Comparison of ENCODE assay signal across 14 mouse cellular contexts in the genomic region with DNA sequence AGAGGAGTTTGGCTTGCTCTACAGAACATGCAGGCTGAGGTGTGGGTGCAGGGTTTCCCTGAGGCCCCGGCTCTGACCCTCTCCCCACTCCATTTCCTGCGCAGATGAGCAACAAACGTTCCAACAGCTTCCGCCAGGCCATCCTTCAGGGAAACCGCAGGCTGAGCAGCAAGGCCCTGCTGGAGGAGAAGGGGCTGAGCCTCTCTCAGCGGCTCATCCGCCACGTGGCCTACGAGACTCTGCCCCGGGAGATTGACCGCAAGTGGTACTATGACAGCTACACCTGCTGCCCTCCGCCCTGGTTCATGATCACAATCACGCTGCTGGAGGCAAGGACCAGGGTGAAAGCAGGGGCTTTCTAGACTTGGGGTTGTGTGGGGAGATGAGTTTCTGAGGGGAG. TPM values are rescaled to one million over a fixed set of nuclear protein-coding genes. Genes with fewer than 3 reads are reported as not detected.
A peak's percentile ranks its signal among the peaks of the same experiment; 100 is the strongest.
DNase-seq lines count a peak whose midpoint lies in the region; ATAC-seq and TF ChIP-seq lines count a peak whose summit lies in the region.
"Had no signal": no experiment of that assay in that cellular context is flagged by ENCODE, and none has a peak within 500 bp of the region (broad histone marks: within the 10 kb centered on the region; RNA-seq: fewer than 3 reads in every experiment).

No protein-coding gene starts in this region.

- peak; percentile 22; the same call in 1 of the 2 replicates for ATAC-seq in hindbrain, embryonic 11.5 days (ENCODE audit: low FRiP score)
- ATAC-seq in hindbrain, embryonic 14.5 days (ENCODE audit: low FRiP score) = no peak
- no peak for ATAC-seq in liver, embryonic 11.5 days (replicated peaks; ENCODE audit: low FRiP score)
- no peak for ATAC-seq in frontal cortex, adult (ENCODE audit: low TSS enrichment)

- no peak overlapping the region for H3K4me2 ChIP-seq in hindbrain, embryonic 11.5 days (replicated peaks; ENCODE audit: low read depth, low read length)
- no peak overlapping the region for H3K4me2 ChIP-seq in hindbrain, embryonic 14.5 days (replicated peaks)
- H3K4me2 ChIP-seq in liver, embryonic 11.5 days = no peak overlapping the region
- H3K4me2 ChIP-seq: heart, embryonic 11.5 days had no signal

- no peak overlapping the region for H3K9ac ChIP-seq in hindbrain, embryonic 11.5 days (ENCODE audit: low read depth, low read length)
- no peak overlapping the region for H3K9ac ChIP-seq in hindbrain, embryonic 14.5 days
- H3K9ac ChIP-seq in ES-E14 (ENCODE audit: insufficient read depth, low read depth, low read length, poor library complexity, severe bottlenecking) = peak overlapping the region; percentile 48
- no peak overlapping the region for H3K9ac ChIP-seq in liver, embryonic 11.5 days (ENCODE audit: low read depth, low read length)

- H3K9me3 ChIP-seq in hindbrain, embryonic 11.5 days (ENCODE audit: control insufficient read depth, low read length) = no peaks in the 10 kb centered on the region
- H3K9me3 ChIP-seq in hindbrain, embryonic 14.5 days (ENCODE audit: control insufficient read depth, low read length) = no peaks in the 10 kb centered on the region
- H3K9me3 ChIP-seq in ES-E14 (ENCODE audit: control insufficient read depth, insufficient read depth, low read depth, low read length) = no peaks in the 10 kb centered on the region
- H3K9me3 ChIP-seq in liver, embryonic 11.5 days (ENCODE audit: control insufficient read depth, low read length) = no peaks in the 10 kb centered on the region

- 50% methylated on average over 13 of the region's 13 CpGs for WGBS in hindbrain, embryonic 11.5 days
- WGBS in hindbrain, embryonic 14.5 days = 29% methylated on average over 13 of the region's 13 CpGs
- WGBS in liver, embryonic 11.5 days = 42% methylated on average over 13 of the region's 13 CpGs

- H3K36me3 ChIP-seq in hindbrain, embryonic 11.5 days (ENCODE audit: control insufficient read depth, insufficient read depth, low read length) = no peaks in the 10 kb centered on the region
- no peaks in the 10 kb centered on the region for H3K36me3 ChIP-seq in hindbrain, embryonic 14.5 days (replicated peaks; ENCODE audit: control insufficient read depth, insufficient read depth)
- no peaks in the 10 kb centered on the region for H3K36me3 ChIP-seq in ES-E14 (ENCODE audit: control insufficient read depth, insufficient read depth, low read length, poor library complexity, severe bottlenecking)
- H3K36me3 ChIP-seq in liver, embryonic 11.5 days (ENCODE audit: control insufficient read depth, insufficient read depth, low read length) = no peaks in the 10 kb centered on the region

- DNase-seq in hindbrain, embryonic 11.5 days (ENCODE audit: low spot score) = no peak
- no peak for DNase-seq in hindbrain, embryonic 14.5 days (ENCODE audit: low spot score)
- DNase-seq in ES-E14 (ENCODE audit: low read depth, low spot score) = no peak
- DNase-seq in liver, embryonic 11.5 days (ENCODE audit: low spot score) = peak; percentile 37
- DNase-seq in thymus, postnatal 10 days (ENCODE audit: low spot score in 2 of 2) = peak; percentile 52 to 60
- DNase-seq in adrenal gland, postnatal 36 days = no peak
- no peak for DNase-seq in yolk sac, embryonic 10.5 days (ENCODE audit: low spot score)
- DNase-seq: cerebellum, postnatal 25 days; gastrocnemius, adult 2 months; kidney, adult 18-20 months; layer of hippocampus, adult 9-11 months had no signal

- H3K27me3 ChIP-seq in hindbrain, embryonic 11.5 days (ENCODE audit: control insufficient read depth, insufficient read depth, low read length) = no peaks in the 10 kb centered on the region
- H3K27me3 ChIP-seq in hindbrain, embryonic 14.5 days (ENCODE audit: control insufficient read depth, insufficient read depth, low read length) = no peaks in the 10 kb centered on the region
- no peaks in the 10 kb centered on the region for H3K27me3 ChIP-seq in liver, embryonic 11.5 days (replicated peaks; ENCODE audit: control insufficient read depth, insufficient read depth, low read length)

- no peak overlapping the region for H3K27ac ChIP-seq in hindbrain, embryonic 11.5 days (ENCODE audit: low read depth, low read length)
- H3K27ac ChIP-seq in hindbrain, embryonic 14.5 days = no peak overlapping the region
- no peak overlapping the region; the same call in 1 of the 2 replicates for H3K27ac ChIP-seq in ES-E14 (ENCODE audit: insufficient read depth, low read depth, low read length, poor library complexity, severe bottlenecking)
- H3K27ac ChIP-seq in liver, embryonic 11.5 days (ENCODE audit: low read depth, low read length) = no peak overlapping the region
- H3K27ac ChIP-seq: gastrocnemius, adult 2 months had no signal

- in situ Hi-C loops in ES-E14 (cut with MboI; ENCODE audit: low sequenced_read_pairs in 2 of 2, unreplicated experiment in 2 of 2) = no loop called here

- no peak overlapping the region for H3K4me3 ChIP-seq in hindbrain, embryonic 11.5 days (ENCODE audit: low read depth, low read length)
- no peak overlapping the region for H3K4me3 ChIP-seq in hindbrain, embryonic 14.5 days (replicated peaks; ENCODE audit: low read length)
- peak overlapping the region; percentile 17 to 32; a peak in 2 of 4 replicates for H3K4me3 ChIP-seq in ES-E14 (ENCODE audit: insufficient read depth in 1 of 2, low read depth in 1 of 2, low read length in 2 of 2, poor library complexity in 1 of 2, severe bottlenecking in 1 of 2)
- H3K4me3 ChIP-seq in liver, embryonic 11.5 days (ENCODE audit: low read depth, low read length) = no peak overlapping the region
- H3K4me3 ChIP-seq: erythroblast, embryonic 14.5 days; gastrocnemius, adult 2 months had no signal

- 0 out of 2 replicates have a peak, but pooled peaks cover 3% of the 10 kb centered on the region for H3K4me1 ChIP-seq in hindbrain, embryonic 11.5 days (replicated peaks; ENCODE audit: control insufficient read depth, insufficient read depth, low read length)
- H3K4me1 ChIP-seq in hindbrain, embryonic 14.5 days (replicated peaks; ENCODE audit: control insufficient read depth, insufficient read depth, low read length) = 0 out of 2 replicates have a peak, but pooled peaks cover 3% of the 10 kb centered on the region
- H3K4me1 ChIP-seq in ES-E14 (ENCODE audit: control insufficient read depth in 2 of 2, insufficient read depth in 2 of 2, low read length in 2 of 2, poor library complexity in 1 of 2) = peaks cover 0 to 10% of the 10 kb centered on the region in 2 experiments; a peak in 2 of 4 replicates
- H3K4me1 ChIP-seq in liver, embryonic 11.5 days (replicated peaks; ENCODE audit: control insufficient read depth, insufficient read depth, low read length) = no peaks in the 10 kb centered on the region

TF ChIP-seq in ES-E14, 5 proteins besides CTCF, POLR2A, EP300 and RAD21:
- TF ChIP-seq ZNF384 (IDR thresholded peaks at IDR 0.05; ENCODE audit: low read depth, low read length) = no peak

RNA-seq across cellular contexts. Expression of gene Rhbdl3, which starts 22.5 kb away (rescaled TPM):
- polyA plus RNA-seq in hindbrain, embryonic 11.5 days (2014; fragmentation: Nextera tagmentation; extraction: Ambion mirVana) = 13.4 and 16.4 TPM in 2 replicates
- 4.6 and 5.4 TPM in 2 replicates for polyA plus RNA-seq in hindbrain, embryonic 14.5 days (2014; fragmentation: Nextera tagmentation; extraction: Ambion mirVana)
- total RNA-seq in ES-E14 (2012; rRNA removed) = 1.3 and 2.0 TPM in 2 replicates
- polyA plus RNA-seq in liver, embryonic 11.5 days (2014; fragmentation: Nextera tagmentation; extraction: Ambion mirVana) = 0.29 and 0.60 TPM in 2 replicates
- 1 to 10 TPM; 3.0 to 3.3 TPM for total RNA-seq in adrenal gland, postnatal 36 days (2021)
- polyA plus RNA-seq: erythroblast, embryonic 14.5 days had no signal

RNA-seq across cellular contexts. Expression of gene 5730455P16Rik, which starts 54.6 kb away (rescaled TPM):
- 24.9 and 25.2 TPM in 2 replicates for polyA plus RNA-seq in hindbrain, embryonic 11.5 days (2014; fragmentation: Nextera tagmentation; extraction: Ambion mirVana)
- polyA plus RNA-seq in hindbrain, embryonic 14.5 days (2014; fragmentation: Nextera tagmentation; extraction: Ambion mirVana) = 37.6 and 40.4 TPM in 2 replicates
- total RNA-seq in ES-E14 (2012; rRNA removed) = 11.5 and 15.1 TPM in 2 replicates
- 15.9 and 16.1 TPM in 2 replicates for polyA plus RNA-seq in liver, embryonic 11.5 days (2014; fragmentation: Nextera tagmentation; extraction: Ambion mirVana)
- 10 to 100 TPM; 12.7 to 20.5 TPM for total RNA-seq in adrenal gland, postnatal 36 days (2021)

RNA-seq across cellular contexts. Expression of gene Zfp207, which starts 59.8 kb away (rescaled TPM):
- polyA plus RNA-seq in hindbrain, embryonic 11.5 days (2014; fragmentation: Nextera tagmentation; extraction: Ambion mirVana) = 332 and 351 TPM in 2 replicates
- 190 and 213 TPM in 2 replicates for polyA plus RNA-seq in hindbrain, embryonic 14.5 days (2014; fragmentation: Nextera tagmentation; extraction: Ambion mirVana)
- 177 and 201 TPM in 2 replicates for total RNA-seq in ES-E14 (2012; rRNA removed)
- 244 and 245 TPM in 2 replicates for polyA plus RNA-seq in liver, embryonic 11.5 days (2014; fragmentation: Nextera tagmentation; extraction: Ambion mirVana)
- 100 to 1,000 TPM; 122 to 136 TPM for total RNA-seq in adrenal gland, postnatal 36 days (2021)

Comparison
In these comparisons a context has a peak if more than half of its experiments do, and no peak if none do; other contexts are left out.
1. DNase-seq: peak in liver, embryonic 11.5 days (single experiment) and thymus, postnatal 10 days (2 of 2); none in hindbrain, embryonic 11.5 days (single experiment), hindbrain, embryonic 14.5 days (single experiment), ES-E14 (single experiment), adrenal gland, postnatal 36 days (0 of 2) and yolk sac, embryonic 10.5 days (single experiment).
2. H3K4me3 ChIP-seq: peak in ES-E14 (2 of 2); none in hindbrain, embryonic 11.5 days (single experiment), hindbrain, embryonic 14.5 days (single experiment) and liver, embryonic 11.5 days (single experiment).